Mouse (Mus musculus) liver, embryonic 14.5 days (tissue): ENCODE data around the gene Canx. TPM values are rescaled to one million over a fixed set of nuclear protein-coding genes. Genes with fewer than 3 reads are reported as not detected.
A peak's percentile ranks its signal among the peaks of the same experiment; 100 is the strongest.

ENCODE experiments used
- ATAC-seq: fragments of 200-750 bp; cut with Nextera tagmentation; 2 replicates; pipeline ENCODE4 v1.8.0; 2017; ENCODE audit warnings: moderate number of reproducible peaks, mild to moderate bottlenecking, moderate library complexity; ENCODE audit not compliant: insufficient read depth
- DNase-seq, 3 experiments: peaks; one replicate each; pipeline ENCODE4 v3.0.0-alpha.2; 2012 to 2013; ENCODE audit warnings: low read depth in 3 of 3, low spot score in 3 of 3
- H3K27ac ChIP-seq: fragments of 300-500 bp; sonication (generic); 2 replicates; pipeline ENCODE4 v1.5.1; 2014; ENCODE audit warnings: moderate library complexity, mild to moderate bottlenecking, control low read depth, inconsistent platforms
- H3K27me3 ChIP-seq: fragments of 300-500 bp; sonication (generic); 2 replicates; pipeline ENCODE4 v1.6.1; 2014; ENCODE audit warnings: mild to moderate bottlenecking, low read length, moderate library complexity; ENCODE audit not compliant: control insufficient read depth, insufficient read depth
- H3K36me3 ChIP-seq: fragments of 300-500 bp; sonication (generic); replicated peaks from 2 replicates; pipeline ENCODE4 v1.6.1; 2014; ENCODE audit warnings: low read depth; ENCODE audit not compliant: control insufficient read depth, insufficient read depth
- H3K4me1 ChIP-seq, 2 experiments: fragments of 200-500 bp in 1 of 2; fragments of 300-500 bp in 1 of 2; sonication (generic) in 1 of 2; replicated peaks; 2 replicates each; pipeline ENCODE4 v1.6.1; 2012 to 2014; ENCODE audit warnings: antibody characterized with exemption in 1 of 2, inconsistent platforms in 1 of 2, low read length in 1 of 2; ENCODE audit not compliant: control insufficient read depth in 2 of 2, insufficient read depth in 2 of 2
- H3K4me2 ChIP-seq: fragments of 300-500 bp; sonication (generic); 2 replicates; pipeline ENCODE4 v1.6.1; 2014; ENCODE audit warnings: low read depth, mild to moderate bottlenecking, control low read depth, moderate library complexity
- H3K4me3 ChIP-seq, 2 experiments: fragments of 200-500 bp in 1 of 2; fragments of 300-500 bp in 1 of 2; sonication (generic) in 1 of 2; 2 replicates each; pipeline ENCODE4 v1.5.1; 2012 to 2014; ENCODE audit warnings: low read depth in 2 of 2, low read length in 2 of 2, mild to moderate bottlenecking in 2 of 2, control low read depth in 1 of 2, inconsistent platforms in 1 of 2, moderate library complexity in 1 of 2; ENCODE audit not compliant: insufficient read depth in 1 of 2
- H3K9ac ChIP-seq: fragments of 300-500 bp; sonication (generic); replicated peaks from 2 replicates; pipeline ENCODE4 v1.6.1; 2014; ENCODE audit warnings: mild to moderate bottlenecking, control low read depth, moderate library complexity
- H3K9me3 ChIP-seq: fragments of 300-500 bp; sonication (generic); 2 replicates; pipeline ENCODE4 v1.6.1; 2016; ENCODE audit warnings: low read length, mixed read lengths; ENCODE audit not compliant: control insufficient read depth
- CTCF ChIP-seq: IDR thresholded peaks from 2 replicates; pipeline ENCODE4 v1.5.1; 2016; ENCODE audit warnings: antibody characterized with exemption, low read depth, control low read depth
- EP300 ChIP-seq: IDR thresholded peaks from 2 replicates; pipeline ENCODE4 v1.6.1; 2016; ENCODE audit warnings: antibody characterized with exemption, low read depth
- WGBS: fragments of 180-500 bp; shearing (Covaris S2); extraction: QIAGEN DNeasy Blood & Tissue Kit; methylation state at CpG from one replicate; pipeline ENCODE4 v1.1.7; 2014; ENCODE audit not compliant: insufficient replicate concordance; 5-methylcytosine and 5-hydroxymethylcytosine counted together
- polyA plus RNA-seq, 2 experiments: library from polyadenylated mRNA; depleted of rRNA in 1 of 2; stranded (reverse) in 1 of 2; unstranded in 1 of 2; fragments of >200 nt; fragmentation: Nextera tagmentation in 1 of 2; extraction: Ambion mirVana in 1 of 2; gene quantifications; 2 replicates each; pipeline versions ENCODE4 v1.2.1 to v1.2.3; 2012 to 2014

Canx gene
- polyA plus RNA-seq, 2 experiments = 91.6 to 136 TPM

DNA sequence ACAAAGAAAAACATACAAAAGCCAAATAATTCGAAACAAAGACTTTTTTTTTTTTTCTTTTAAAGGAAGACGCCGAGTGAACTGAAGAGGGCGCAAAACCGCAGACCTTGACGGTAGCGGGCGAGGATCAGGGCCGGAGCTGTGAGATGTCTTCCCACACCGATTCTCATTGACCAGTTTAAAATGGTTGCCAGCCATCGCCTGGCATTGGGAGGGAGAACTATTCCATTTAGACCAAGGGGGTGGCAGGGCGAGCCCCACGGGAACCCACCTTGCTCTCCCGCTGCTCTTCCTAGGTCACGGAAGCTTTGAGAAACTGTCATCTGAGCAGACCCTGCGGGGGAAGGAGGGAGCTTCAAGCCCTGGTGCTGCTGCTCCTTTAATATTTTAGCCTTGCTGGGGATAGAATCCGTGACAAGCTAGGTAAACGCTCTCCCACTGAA, 45.9 kb upstream of the Canx start:
- Histone ChIP-seq H3K36me3 (no peaks in the 10 kb centered on the region), H3K27me3 (no peaks in the 10 kb centered on the region), H3K4me2 (peak overlapping the region; percentile 80), H3K9me3 (no peaks in the 10 kb centered on the region), H3K4me1 (peaks cover 5 to 13% of the 10 kb centered on the region in 2 experiments), H3K4me3 (peak overlapping the region; percentile 49 to 52), H3K9ac (peak overlapping the region; percentile 59), H3K27ac (no peak overlapping the region)
- WGBS = 2% methylated on average over 18 of the region's 18 CpGs
- TF ChIP-seq EP300 (no peak), CTCF (peak; percentile 72)
- ATAC-seq (peak; percentile 58; the same call in 1 of the 2 replicates), DNase-seq (peak; percentile 38 to 46 (median 40))

GRCm38 (mm10) chr11:50370969-50371368, 45.5 kb upstream of the Canx start:
- Histone ChIP-seq H3K4me1 (peaks cover under 1 to 9% of the 10 kb centered on the region in 2 experiments; a peak in 2 of 4 replicates), H3K9ac (no peak overlapping the region; the same call in 1 of the 2 replicates), H3K4me2 (peak overlapping the region; percentile 80), H3K9me3 (no peaks in the 10 kb centered on the region), H3K27me3 (no peaks in the 10 kb centered on the region), H3K4me3 (peak overlapping the region in 1 of 2 experiments; percentile 52; a peak in 2 of 4 replicates), H3K27ac (no peak overlapping the region), H3K36me3 (no peaks in the 10 kb centered on the region)
- ATAC-seq = no peak
- 69% methylated on average over 4 of the region's 4 CpGs for WGBS
- no peak for DNase-seq
- TF ChIP-seq EP300 (no peak), CTCF (no peak)

GRCm38 (mm10) chr11:50369360-50369911, 44.0 kb upstream of the Canx start:
- Histone ChIP-seq H3K4me1 (peaks cover 0 to 6% of the 10 kb centered on the region in 2 experiments; a peak in 1 of 4 replicates), H3K4me2 (no peak overlapping the region), H3K27me3 (no peaks in the 10 kb centered on the region), H3K27ac (no peak overlapping the region), H3K36me3 (no peaks in the 10 kb centered on the region), H3K9me3 (no peaks in the 10 kb centered on the region), H3K9ac (no peak overlapping the region), H3K4me3 (no peak overlapping the region)
- 66% methylated on average over 5 of the region's 5 CpGs for WGBS
- DNase-seq (no peak), ATAC-seq (no peak)
- TF ChIP-seq CTCF (no peak), EP300 (no peak)

DNA sequence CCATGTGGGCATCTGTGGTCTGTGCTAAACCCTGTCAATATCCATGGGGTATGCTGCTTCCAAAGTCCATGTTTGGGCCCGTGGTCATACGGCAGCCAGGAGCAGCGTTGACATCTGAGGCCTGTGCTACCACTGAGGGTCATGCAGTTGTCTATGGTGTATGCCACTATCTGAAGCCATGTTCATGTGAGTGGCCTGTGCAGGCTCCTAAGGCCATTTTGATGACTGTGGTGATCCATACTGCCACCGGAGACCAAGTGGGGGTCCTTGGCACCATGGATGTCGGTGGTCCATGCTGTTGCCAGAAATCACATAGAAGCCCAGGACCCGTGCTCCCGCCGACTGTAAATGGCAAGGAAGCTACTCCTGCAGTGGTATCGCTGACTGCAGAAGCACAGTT, 42.1 kb upstream of the Canx start:
- H3K4me1 ChIP-seq = peaks cover 0 to 6% of the 10 kb centered on the region in 2 experiments; a peak in 1 of 4 replicates
- H3K4me2 ChIP-seq = no peak overlapping the region
- H3K4me3 ChIP-seq = no peak overlapping the region
- TF ChIP-seq CTCF = no peak
- TF ChIP-seq EP300 = no peak
- H3K36me3 ChIP-seq = no peaks in the 10 kb centered on the region
- no peak overlapping the region for H3K27ac ChIP-seq
- no peak for DNase-seq
- no peak overlapping the region for H3K9ac ChIP-seq
- ATAC-seq = no peak
- WGBS = 78% methylated on average over 9 of the region's 9 CpGs
- no peaks in the 10 kb centered on the region for H3K27me3 ChIP-seq
- H3K9me3 ChIP-seq = no peaks in the 10 kb centered on the region

GRCm38 (mm10) chr11:50365322-50365721, 39.8 kb upstream of the Canx start:
- H3K27me3 ChIP-seq = no peaks in the 10 kb centered on the region
- H3K4me3 ChIP-seq = no peak overlapping the region
- ATAC-seq (no peak), DNase-seq (no peak)
- TF ChIP-seq EP300 = no peak
- no peak for TF ChIP-seq CTCF
- H3K9ac ChIP-seq = no peak overlapping the region
- H3K9me3 ChIP-seq = no peaks in the 10 kb centered on the region
- H3K27ac ChIP-seq = no peak overlapping the region
- H3K36me3 ChIP-seq = no peaks in the 10 kb centered on the region
- peaks cover 0 to 1% of the 10 kb centered on the region in 2 experiments; a peak in 1 of 4 replicates for H3K4me1 ChIP-seq
- H3K4me2 ChIP-seq = no peak overlapping the region
